Mouse (Mus musculus) testis, adult 2 months (tissue): ENCODE results near the gene Pigt. TPM values are rescaled to one million over a fixed set of nuclear protein-coding genes. Genes with fewer than 3 reads are reported as not detected.
A peak's percentile ranks its signal among the peaks of the same experiment; 100 is the strongest.

Experiments
- H3K27ac ChIP-seq: fragments of 200-500 bp; 2 replicates; pipeline ENCODE4 v1.5.1; 2012; ENCODE audit warnings: low read depth, low read length; ENCODE audit not compliant: control insufficient read depth, insufficient read depth
- H3K27me3 ChIP-seq: fragments of 200-500 bp; 2 replicates; pipeline ENCODE4 v1.6.1; 2012; ENCODE audit warnings: mild to moderate bottlenecking, low read length, moderate library complexity; ENCODE audit not compliant: control insufficient read depth, insufficient read depth
- H3K36me3 ChIP-seq: fragments of 200-500 bp; 2 replicates; pipeline ENCODE4 v1.6.1; 2012; ENCODE audit warnings: mild to moderate bottlenecking, low read length; ENCODE audit not compliant: control insufficient read depth, insufficient read depth
- H3K4me1 ChIP-seq: fragments of 200-500 bp; 2 replicates; pipeline ENCODE4 v1.6.1; 2012; ENCODE audit warnings: low read length; ENCODE audit not compliant: control insufficient read depth, insufficient read depth
- H3K4me3 ChIP-seq: fragments of 200-500 bp; 2 replicates; pipeline ENCODE4 v1.5.1; 2012; ENCODE audit warnings: low read depth, mild to moderate bottlenecking, low read length, moderate library complexity, mixed read lengths; ENCODE audit not compliant: control insufficient read depth
- CTCF ChIP-seq: fragments of 200-500 bp; IDR thresholded peaks from 2 replicates; pipeline ENCODE4 v1.5.1; 2012; ENCODE audit warnings: low read depth, mild to moderate bottlenecking, inconsistent platforms, low read length, moderate library complexity; ENCODE audit not compliant: control insufficient read depth, insufficient read depth, insufficient replicate concordance
- POLR2A ChIP-seq: fragments of 200-500 bp; IDR thresholded peaks from 2 replicates; pipeline ENCODE4 v1.6.1; 2012; ENCODE audit warnings: low read depth, mild to moderate bottlenecking, inconsistent platforms, low read length, moderate library complexity; ENCODE audit not compliant: control insufficient read depth
- polyA plus RNA-seq: library from polyadenylated mRNA; depleted of rRNA; stranded (reverse); fragments of >200 nt; gene quantifications from 2 replicates; pipeline ENCODE4 v1.2.3, GENCODE M21; 2012

Pigt gene
- polyA plus RNA-seq, 1 experiment: 85.6 TPM

- H3K27me3 ChIP-seq: no peaks in the 10 kb centered on the region
- no peak overlapping the region for H3K27ac ChIP-seq
- no peaks in the 10 kb centered on the region; the same call in 1 of the 2 replicates for H3K4me1 ChIP-seq
- H3K4me3 ChIP-seq: no peak overlapping the region
- no peak for TF ChIP-seq POLR2A
- TF ChIP-seq CTCF: no peak
- H3K36me3 ChIP-seq: no peaks in the 10 kb centered on the region
Observed at GRCm38 (mm10) chr2:164521841-164522240, 24.5 kb downstream of the Pigt start.

- Histone ChIP-seq H3K36me3 (no peaks in the 10 kb centered on the region), H3K4me1 (no peaks in the 10 kb centered on the region; the same call in 1 of the 2 replicates), H3K27ac (no peak overlapping the region), H3K27me3 (no peaks in the 10 kb centered on the region), H3K4me3 (no peak overlapping the region)
- TF ChIP-seq POLR2A: no peak
- no peak for TF ChIP-seq CTCF
Observed at GRCm38 (mm10) chr2:164522280-164522679, 25.0 kb downstream of the Pigt start.

GRCm38 (mm10) chr2:164523301-164523773 lies 26.0 kb downstream of the Pigt start:
- H3K27me3 ChIP-seq: no peaks in the 10 kb centered on the region
- no peaks in the 10 kb centered on the region; the same call in 1 of the 2 replicates for H3K4me1 ChIP-seq
- TF ChIP-seq POLR2A (no peak), CTCF (no peak)
- H3K27ac ChIP-seq: no peak overlapping the region
- H3K4me3 ChIP-seq: no peak overlapping the region
- H3K36me3 ChIP-seq: no peaks in the 10 kb centered on the region

- Histone ChIP-seq H3K27me3 (no peaks in the 10 kb centered on the region), H3K27ac (no peak overlapping the region), H3K36me3 (no peaks in the 10 kb centered on the region), H3K4me1 (no peaks in the 10 kb centered on the region; the same call in 1 of the 2 replicates), H3K4me3 (no peak overlapping the region)
- TF ChIP-seq CTCF (no peak), POLR2A (no peak)
Observed at GRCm38 (mm10) chr2:164528557-164528956, 31.2 kb downstream of the Pigt start.

- TF ChIP-seq POLR2A (no peak), CTCF (peak; percentile 49; the same call in 1 of the 2 replicates)
- H3K36me3 ChIP-seq: no peaks in the 10 kb centered on the region
- H3K4me3 ChIP-seq: no peak overlapping the region
- H3K27me3 ChIP-seq: no peaks in the 10 kb centered on the region
- H3K4me1 ChIP-seq: no peaks in the 10 kb centered on the region; the same call in 1 of the 2 replicates
- no peak overlapping the region for H3K27ac ChIP-seq
Observed at GRCm38 (mm10) chr2:164531169-164531568, 33.8 kb downstream of the Pigt start.

- H3K36me3 ChIP-seq: no peaks in the 10 kb centered on the region
- no peaks in the 10 kb centered on the region for H3K27me3 ChIP-seq
- H3K27ac ChIP-seq: no peak overlapping the region
- H3K4me3 ChIP-seq: no peak overlapping the region
- H3K4me1 ChIP-seq: no peaks in the 10 kb centered on the region; the same call in 1 of the 2 replicates
- no peak for TF ChIP-seq CTCF
- TF ChIP-seq POLR2A: no peak
Observed at GRCm38 (mm10) chr2:164534315-164534714, 37.0 kb downstream of the Pigt start.

- Histone ChIP-seq H3K4me3 (no peak overlapping the region), H3K4me1 (no peaks in the 10 kb centered on the region; the same call in 1 of the 2 replicates), H3K27ac (no peak overlapping the region), H3K27me3 (no peaks in the 10 kb centered on the region), H3K36me3 (no peaks in the 10 kb centered on the region)
- no peak for TF ChIP-seq CTCF
- TF ChIP-seq POLR2A: no peak
Observed at GRCm38 (mm10) chr2:164537003-164537402, 39.7 kb downstream of the Pigt start.
